Mouse (Mus musculus) megakaryocyte, embryonic 14.5 days (primary cell): Measurements from ENCODE around the gene Mat2a.

Experiments used
- FLI1 ChIP-seq: IDR thresholded peaks from 2 replicates; pipeline ENCODE4 v1.6.1; 2012; ENCODE audit warnings: low read length, inconsistent platforms, mixed read lengths
- GATA1 ChIP-seq: IDR thresholded peaks from 3 replicates; pipeline ENCODE4 v1.6.1; 2012; ENCODE audit warnings: mixed read lengths, low read length, inconsistent platforms, borderline replicate concordance

GRCm38 (mm10) chr6:72410003-72410402, 29.4 kb downstream of the Mat2a start:
- TF ChIP-seq FLI1 = no peak
- TF ChIP-seq GATA1 = no peak
